21 mouse cellular contexts compared by ENCODE assay signal in genomic region chr6:58964565-58964964, GRCm38 (mm10). TPM values are rescaled to one million over a fixed set of nuclear protein-coding genes. Genes with fewer than 3 reads are reported as not detected.
DNase-seq lines count a peak whose midpoint lies in the region; ATAC-seq and TF ChIP-seq lines count a peak whose summit lies in the region.
"Had no signal": no experiment of that assay in that cellular context is flagged by ENCODE, and none has a peak within 500 bp of the region (broad histone marks: within the 10 kb centered on the region; RNA-seq: fewer than 3 reads in every experiment).

No protein-coding gene starts in this region.

- TF ChIP-seq CTCF in left cerebral cortex, adult 2 months (IDR thresholded peaks at IDR 0.05) = no peak; the same call in 1 of the 2 replicates

- DNase-seq in cerebellum, adult 11-12 months = peak; percentile 33
- DNase-seq in cerebellum, adult 8-10 months = no peak
- DNase-seq in frontal cortex, postnatal 14 days (ENCODE audit: low spot score in 2 of 2) = no peak
- no peak for DNase-seq in left cerebral cortex, adult 2 months (ENCODE audit: extremely low spot score in 1 of 2, low spot score in 2 of 2)
- DNase-seq in left cerebral cortex, adult 11 months (ENCODE audit: low spot score) = no peak
- peak; percentile 49 to 52 for DNase-seq in cerebellum, postnatal 14 days
- DNase-seq: adrenal gland, postnatal 10 days; gastrocnemius, postnatal 10 days; heart, adult 18-20 months; heart, postnatal 10 days; heart, postnatal 4 days had no signal

- intact Hi-C loops in left cerebral cortex, adult 2 months (cut with DNase I) = no loop called here

- ATAC-seq in frontal cortex, adult (ENCODE audit: low TSS enrichment) = peak; percentile 21; the same call in 1 of the 2 replicates
- ATAC-seq: inflammation-experienced regulatory T-cells, adult 6 months; intestine, postnatal 0 days had no signal

- peak overlapping the region; percentile 69; the same call in 1 of the 2 replicates for H3K27ac ChIP-seq in left cerebral cortex, adult 2 months
- H3K27ac ChIP-seq: embryonic facial prominence, embryonic 15.5 days; forebrain, embryonic 10.5 days; heart, embryonic 10.5 days; hindbrain, embryonic 13.5 days had no signal

- no peak overlapping the region for H3K4me3 ChIP-seq in left cerebral cortex, adult 2 months
- H3K4me3 ChIP-seq: embryonic facial prominence, embryonic 15.5 days; erythroblast, embryonic 14.5 days; forebrain, embryonic 10.5 days; heart, embryonic 10.5 days had no signal

RNA-seq across cellular contexts. Expression of gene Nap1l5, which starts 57.7 kb away (rescaled TPM):
- 100 to 1,000 TPM; 337 to 344 TPM for total RNA-seq in left cerebral cortex, adult 2 months (2021)
- total RNA-seq: common myeloid progenitor, adult 5-6 weeks; MEL had no signal

RNA-seq across cellular contexts. Expression of gene Fam13a, which starts 59.8 kb away (rescaled TPM):
- total RNA-seq in left cerebral cortex, adult 2 months (2021) = 10 to 100 TPM; 14.8 to 15.1 TPM
- total RNA-seq: MEL had no signal

Comparison
In these comparisons a context has a peak if more than half of its experiments do, and no peak if none do; other contexts are left out.
1. DNase-seq: peak in cerebellum, adult 11-12 months (single experiment) and cerebellum, postnatal 14 days (2 of 2); none in cerebellum, adult 8-10 months (single experiment), frontal cortex, postnatal 14 days (0 of 2), left cerebral cortex, adult 2 months (0 of 2) and left cerebral cortex, adult 11 months (single experiment).